Mouse (Mus musculus): ENCODE results near the gene Elmo1. TPM values are rescaled to one million over a fixed set of nuclear protein-coding genes. Genes with fewer than 3 reads are reported as not detected.

The Elmo1 gene
- polyA plus RNA-seq, 1 experiment from 2014 or later = 16.8 TPM

DNA sequence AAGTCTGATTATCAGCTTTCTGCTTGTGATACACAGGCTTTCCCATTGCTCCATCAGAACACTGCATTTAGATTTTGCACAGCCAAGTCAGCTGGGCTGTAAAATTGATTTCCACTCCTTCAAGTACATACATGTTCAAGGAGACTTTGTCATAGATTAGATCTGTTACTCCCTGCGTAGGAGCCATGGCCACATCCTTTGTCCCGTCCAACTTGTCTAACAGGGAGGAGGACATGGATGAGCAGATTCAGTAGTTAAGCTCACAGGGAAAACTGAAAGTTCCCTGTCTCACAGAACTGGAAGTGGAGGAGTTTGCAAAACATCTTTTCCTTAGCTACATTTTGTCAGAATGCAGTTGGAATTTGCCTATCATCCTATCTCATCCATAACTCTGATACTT, 484.8 kb downstream of the Elmo1 start:
- 0 out of 2 replicates have a peak, but pooled peaks cover 2% of the 10 kb centered on the region for H3K36me3 ChIP-seq (ENCODE audit: insufficient read depth, low read length)
- 52% methylated on average over 2 of the region's 2 CpGs for WGBS
- no peak overlapping the region for H3K4me2 ChIP-seq (replicated peaks; ENCODE audit: low read depth, low read length)
- no peak overlapping the region for H3K27ac ChIP-seq (ENCODE audit: low read length)
- H3K4me3 ChIP-seq (ENCODE audit: low read length) = no peak overlapping the region
- ATAC-seq (ENCODE audit: low FRiP score, low TSS enrichment) = no peak
- no peaks in the 10 kb centered on the region for H3K27me3 ChIP-seq (ENCODE audit: insufficient read depth, low read length)
- H3K4me1 ChIP-seq (ENCODE audit: insufficient read depth, low read length) = no peaks in the 10 kb centered on the region
- no peak overlapping the region for H3K9ac ChIP-seq (replicated peaks; ENCODE audit: low read length)
- no peaks in the 10 kb centered on the region; the same call in 1 of the 2 replicates for H3K9me3 ChIP-seq (ENCODE audit: low read length)

GRCm38 (mm10) chr13:20585868-20586267, 495.5 kb downstream of the Elmo1 start:
- no peak overlapping the region for H3K27ac ChIP-seq (ENCODE audit: low read length)
- no peak overlapping the region for H3K4me3 ChIP-seq (ENCODE audit: low read length)
- WGBS = 82% methylated on average over 4 of the region's 4 CpGs
- H3K9me3 ChIP-seq (ENCODE audit: low read length) = no peaks in the 10 kb centered on the region
- ATAC-seq (ENCODE audit: low FRiP score, low TSS enrichment) = no peak
- H3K36me3 ChIP-seq (ENCODE audit: insufficient read depth, low read length) = no peaks in the 10 kb centered on the region
- H3K4me2 ChIP-seq (replicated peaks; ENCODE audit: low read depth, low read length) = no peak overlapping the region
- H3K27me3 ChIP-seq (ENCODE audit: insufficient read depth, low read length) = no peaks in the 10 kb centered on the region
- H3K9ac ChIP-seq (replicated peaks; ENCODE audit: low read length) = no peak overlapping the region
- H3K4me1 ChIP-seq (ENCODE audit: insufficient read depth, low read length) = no peaks in the 10 kb centered on the region

DNA sequence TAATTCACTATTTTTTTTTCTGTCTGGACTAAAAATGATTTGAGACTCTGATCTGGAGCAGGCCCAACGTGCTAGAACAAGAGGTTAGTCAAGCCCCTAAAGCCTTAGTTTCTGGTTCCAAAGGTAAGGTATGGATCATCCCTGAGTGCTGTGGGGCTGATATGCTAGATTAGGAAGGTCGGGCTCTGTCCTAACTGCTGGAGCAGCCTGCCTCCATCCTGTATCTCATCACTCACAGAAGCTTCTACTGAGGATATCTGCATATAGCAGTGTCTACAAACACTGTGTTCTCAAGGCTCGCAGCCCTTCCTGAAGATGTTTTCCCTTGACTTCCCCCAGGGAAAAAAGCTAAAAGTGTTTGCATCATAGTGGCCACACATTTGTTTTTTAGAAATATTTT, 496.1 kb downstream of the Elmo1 start:
- H3K9me3 ChIP-seq (ENCODE audit: low read length) = no peaks in the 10 kb centered on the region
- H3K4me3 ChIP-seq (ENCODE audit: low read length) = no peak overlapping the region
- no peak overlapping the region for H3K27ac ChIP-seq (ENCODE audit: low read length)
- H3K4me2 ChIP-seq (replicated peaks; ENCODE audit: low read depth, low read length) = no peak overlapping the region
- H3K36me3 ChIP-seq (ENCODE audit: insufficient read depth, low read length) = no peaks in the 10 kb centered on the region
- ATAC-seq (ENCODE audit: low FRiP score, low TSS enrichment) = no peak
- no peaks in the 10 kb centered on the region for H3K27me3 ChIP-seq (ENCODE audit: insufficient read depth, low read length)
- H3K4me1 ChIP-seq (ENCODE audit: insufficient read depth, low read length) = no peaks in the 10 kb centered on the region
- H3K9ac ChIP-seq (replicated peaks; ENCODE audit: low read length) = no peak overlapping the region
- 81% methylated on average over 3 of the region's 3 CpGs for WGBS

GRCm38 (mm10) chr13:20590983-20591382, 500.6 kb downstream of the Elmo1 start:
- Histone ChIP-seq H3K4me2 (replicated peaks; ENCODE audit: low read depth, low read length) (no peak overlapping the region), H3K27ac (ENCODE audit: low read length) (no peak overlapping the region), H3K4me3 (ENCODE audit: low read length) (no peak overlapping the region), H3K36me3 (ENCODE audit: insufficient read depth, low read length) (no peaks in the 10 kb centered on the region), H3K9ac (replicated peaks; ENCODE audit: low read length) (no peak overlapping the region), H3K9me3 (ENCODE audit: low read length) (no peaks in the 10 kb centered on the region), H3K27me3 (ENCODE audit: insufficient read depth, low read length) (no peaks in the 10 kb centered on the region), H3K4me1 (ENCODE audit: insufficient read depth, low read length) (no peaks in the 10 kb centered on the region)
- no peak for ATAC-seq (ENCODE audit: low FRiP score, low TSS enrichment)
- WGBS = 81% methylated on average over 4 of the region's 4 CpGs

DNA sequence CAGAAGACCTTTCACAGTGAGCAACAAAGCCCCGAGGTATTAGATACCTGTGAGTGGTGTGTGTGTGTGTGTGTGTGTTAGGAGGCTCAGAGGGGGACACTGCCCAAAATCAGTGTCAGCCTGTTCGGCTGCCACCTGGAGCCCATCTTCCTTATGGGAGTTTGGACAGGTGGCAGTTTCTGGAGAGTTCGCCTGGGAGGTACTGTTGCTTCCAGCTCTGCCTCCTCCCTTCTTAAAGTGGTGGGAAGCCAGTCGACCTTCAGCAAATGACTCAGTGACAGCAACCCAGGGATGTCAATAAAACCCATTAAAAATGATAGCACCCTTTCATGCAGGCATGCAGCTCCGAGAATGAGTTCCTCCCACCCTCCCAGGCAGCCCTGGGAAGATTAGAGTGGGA, 506.9 kb downstream of the Elmo1 start:
- H3K4me2 ChIP-seq (replicated peaks; ENCODE audit: low read depth, low read length) = no peak overlapping the region
- no peak overlapping the region for H3K4me3 ChIP-seq (ENCODE audit: low read length)
- WGBS = 21% methylated on average over 5 of the region's 5 CpGs
- H3K36me3 ChIP-seq (ENCODE audit: insufficient read depth, low read length) = no peaks in the 10 kb centered on the region
- no peaks in the 10 kb centered on the region for H3K9me3 ChIP-seq (ENCODE audit: low read length)
- ATAC-seq (ENCODE audit: low FRiP score, low TSS enrichment) = no peak
- H3K27ac ChIP-seq (ENCODE audit: low read length) = no peak overlapping the region
- H3K27me3 ChIP-seq (ENCODE audit: insufficient read depth, low read length) = no peaks in the 10 kb centered on the region
- H3K4me1 ChIP-seq (ENCODE audit: insufficient read depth, low read length) = 0 out of 2 replicates have a peak, but pooled peaks cover 6% of the 10 kb centered on the region
- H3K9ac ChIP-seq (replicated peaks; ENCODE audit: low read length) = no peak overlapping the region

DNA sequence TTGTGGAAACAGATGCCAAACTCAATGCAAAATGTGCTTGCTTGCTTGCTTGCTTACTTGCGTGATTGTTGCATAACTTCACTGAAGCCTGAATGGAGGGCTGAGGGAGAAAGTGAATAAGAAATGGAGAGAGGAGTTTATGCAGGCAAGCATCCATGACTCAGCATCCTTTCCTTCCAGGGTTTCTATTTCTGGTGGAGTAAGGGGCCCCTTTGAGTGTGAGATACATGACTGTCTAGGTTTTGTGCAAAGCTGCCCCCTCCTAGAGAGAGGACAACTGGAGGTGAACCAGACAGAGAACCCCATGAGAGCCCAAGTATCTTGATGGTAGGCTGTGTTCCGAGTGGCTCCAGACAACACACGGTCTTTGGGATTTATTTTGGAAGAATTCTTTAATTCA, 508.2 kb downstream of the Elmo1 start:
- Histone ChIP-seq H3K4me2 (replicated peaks; ENCODE audit: low read depth, low read length) (no peak overlapping the region), H3K27ac (ENCODE audit: low read length) (no peak overlapping the region), H3K4me3 (ENCODE audit: low read length) (no peak overlapping the region), H3K36me3 (ENCODE audit: insufficient read depth, low read length) (no peaks in the 10 kb centered on the region), H3K4me1 (ENCODE audit: insufficient read depth, low read length) (0 out of 2 replicates have a peak, but pooled peaks cover 6% of the 10 kb centered on the region), H3K9me3 (ENCODE audit: low read length) (no peaks in the 10 kb centered on the region), H3K27me3 (ENCODE audit: insufficient read depth, low read length) (no peaks in the 10 kb centered on the region), H3K9ac (replicated peaks; ENCODE audit: low read length) (no peak overlapping the region)
- 87% methylated on average over 3 of the region's 3 CpGs for WGBS
- no peak for ATAC-seq (ENCODE audit: low FRiP score, low TSS enrichment)

DNA sequence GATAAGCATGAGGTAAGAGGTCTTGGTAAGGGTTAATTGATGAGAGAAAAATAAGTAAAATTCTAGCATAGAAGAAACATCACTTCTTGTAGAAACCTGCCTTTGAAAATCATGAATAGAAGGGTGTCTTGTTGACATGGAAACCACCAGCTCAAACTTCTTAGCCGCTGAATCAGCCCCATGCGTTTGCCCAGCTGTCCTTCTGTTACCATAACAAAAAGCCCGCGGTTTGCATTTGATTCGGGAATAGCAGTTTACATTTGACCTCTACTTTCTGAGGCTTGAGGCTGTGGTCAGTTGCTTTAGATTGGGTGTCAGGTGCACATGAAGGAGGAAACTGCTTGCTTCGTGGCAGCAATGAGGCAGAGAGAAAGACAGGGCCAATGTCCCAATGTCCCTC, 509.9 kb downstream of the Elmo1 start:
- H3K9me3 ChIP-seq (ENCODE audit: low read length) = no peaks in the 10 kb centered on the region
- H3K4me1 ChIP-seq (ENCODE audit: insufficient read depth, low read length) = 0 out of 2 replicates have a peak, but pooled peaks cover 6% of the 10 kb centered on the region
- ATAC-seq (ENCODE audit: low FRiP score, low TSS enrichment) = no peak
- no peaks in the 10 kb centered on the region for H3K36me3 ChIP-seq (ENCODE audit: insufficient read depth, low read length)
- no peak overlapping the region for H3K27ac ChIP-seq (ENCODE audit: low read length)
- H3K27me3 ChIP-seq (ENCODE audit: insufficient read depth, low read length) = no peaks in the 10 kb centered on the region
- H3K4me2 ChIP-seq (replicated peaks; ENCODE audit: low read depth, low read length) = no peak overlapping the region
- WGBS = 47% methylated on average over 6 of the region's 6 CpGs
- no peak overlapping the region for H3K9ac ChIP-seq (replicated peaks; ENCODE audit: low read length)
- no peak overlapping the region for H3K4me3 ChIP-seq (ENCODE audit: low read length)

- no peak overlapping the region for H3K4me2 ChIP-seq (replicated peaks; ENCODE audit: low read depth, low read length)
- 0 out of 2 replicates have a peak, but pooled peaks cover 6% of the 10 kb centered on the region for H3K4me1 ChIP-seq (ENCODE audit: insufficient read depth, low read length)
- H3K27me3 ChIP-seq (ENCODE audit: insufficient read depth, low read length) = no peaks in the 10 kb centered on the region
- ATAC-seq (ENCODE audit: low FRiP score, low TSS enrichment) = no peak
- no peak overlapping the region for H3K4me3 ChIP-seq (ENCODE audit: low read length)
- H3K36me3 ChIP-seq (ENCODE audit: insufficient read depth, low read length) = no peaks in the 10 kb centered on the region
- 84% methylated on average over 1 of the region's 1 CpGs for WGBS
- H3K9ac ChIP-seq (replicated peaks; ENCODE audit: low read length) = no peak overlapping the region
- no peak overlapping the region for H3K27ac ChIP-seq (ENCODE audit: low read length)
- no peaks in the 10 kb centered on the region for H3K9me3 ChIP-seq (ENCODE audit: low read length)
Measured at GRCm38 (mm10) chr13:20601421-20601820, 511.0 kb downstream of the Elmo1 start.

DNA sequence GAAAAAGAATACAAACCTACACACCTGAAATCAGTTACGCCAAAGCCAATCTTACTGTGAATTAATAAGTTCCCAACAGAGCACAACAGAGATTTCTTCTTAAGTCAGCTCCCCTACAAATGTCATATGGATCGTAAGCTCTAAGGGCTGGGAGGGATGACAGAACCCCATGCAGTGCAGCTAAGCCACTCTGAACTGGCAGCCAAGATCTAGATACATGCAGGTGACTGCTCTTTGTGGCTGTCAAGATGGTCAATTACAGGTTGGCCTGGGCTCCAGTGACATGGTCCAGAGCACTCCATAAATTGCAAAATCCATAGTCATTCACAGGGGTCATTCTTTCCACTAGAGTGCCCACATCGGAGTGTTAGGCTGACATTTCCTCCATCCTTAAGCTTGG, 516.5 kb downstream of the Elmo1 start:
- ATAC-seq (ENCODE audit: low FRiP score, low TSS enrichment) = no peak
- 69% methylated on average over 3 of the region's 3 CpGs for WGBS

GRCm38 (mm10) chr13:20609003-20609688, 518.8 kb downstream of the Elmo1 start:
- Histone ChIP-seq H3K36me3 (ENCODE audit: insufficient read depth, low read length) (no peaks in the 10 kb centered on the region), H3K9me3 (ENCODE audit: low read length) (no peaks in the 10 kb centered on the region), H3K4me3 (ENCODE audit: low read length) (no peak overlapping the region), H3K27me3 (ENCODE audit: insufficient read depth, low read length) (no peaks in the 10 kb centered on the region), H3K4me2 (replicated peaks; ENCODE audit: low read depth, low read length) (no peak overlapping the region), H3K27ac (ENCODE audit: low read length) (no peak overlapping the region), H3K4me1 (ENCODE audit: insufficient read depth, low read length) (no peaks in the 10 kb centered on the region), H3K9ac (replicated peaks; ENCODE audit: low read length) (no peak overlapping the region)
- ATAC-seq (ENCODE audit: low FRiP score, low TSS enrichment) = no peak
- 49% methylated on average over 3 of the region's 3 CpGs for whole genome bisulfite sequencing

More for the DNA sequence above, 516.5 kb downstream of the Elmo1 start:
- H3K36me3 ChIP-seq (ENCODE audit: insufficient read depth, low read length) = no peaks in the 10 kb centered on the region
- H3K4me1 ChIP-seq (ENCODE audit: insufficient read depth, low read length) = no peaks in the 10 kb centered on the region
- no peaks in the 10 kb centered on the region for H3K27me3 ChIP-seq (ENCODE audit: insufficient read depth, low read length)
- H3K4me3 ChIP-seq (ENCODE audit: low read length) = no peak overlapping the region
- H3K27ac ChIP-seq (ENCODE audit: low read length) = no peak overlapping the region
- no peak overlapping the region for H3K9ac ChIP-seq (replicated peaks; ENCODE audit: low read length)
- no peak overlapping the region for H3K4me2 ChIP-seq (replicated peaks; ENCODE audit: low read depth, low read length)
- H3K9me3 ChIP-seq (ENCODE audit: low read length) = no peaks in the 10 kb centered on the region

All from kidney, embryonic 16.5 days (tissue).